Mouse (Mus musculus): ENCODE measurements at regions not wholly inside any gene's neighbourhood (a gene's known extent, or its start where the extent isn't known, plus 50 kb on each side); places are given as distances from the start of the nearest gene placed in this dataset.

- no peak for DNase-seq (ENCODE audit: low read depth, low spot score)
Measured at GRCm38 (mm10) chr10:111826033-111826754, 146.3 kb upstream of the Krr1 start.

GRCm38 (mm10) chr10:111827246-111827645 is 145.2 kb upstream of the Krr1 start:
- no peak for DNase-seq (ENCODE audit: low read depth, low spot score)

DNA sequence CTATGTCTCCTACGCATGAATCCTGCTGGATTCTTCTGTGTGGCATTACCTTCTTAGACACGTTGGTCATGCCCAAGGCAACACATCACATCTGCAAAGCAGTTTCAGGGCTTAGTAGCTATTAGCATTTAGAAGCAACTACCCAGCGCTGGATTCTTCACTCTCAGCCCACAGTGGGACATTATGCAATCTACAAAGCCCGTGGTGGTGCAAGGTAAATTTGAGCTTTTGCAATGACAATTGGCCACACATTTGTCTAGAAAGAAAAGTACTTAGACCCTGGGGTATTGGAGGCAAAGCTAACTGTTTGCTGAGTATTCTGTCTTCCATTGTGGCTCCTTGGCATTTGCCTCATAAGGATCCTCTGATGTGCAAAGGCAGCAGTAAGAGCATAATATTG is 144.5 kb upstream of the Krr1 start:
- no peak for DNase-seq (ENCODE audit: low read depth, low spot score)

GRCm38 (mm10) chr10:111828610-111829009 is 143.9 kb upstream of the Krr1 start:
- DNase-seq (ENCODE audit: low read depth, low spot score): no peak

DNA sequence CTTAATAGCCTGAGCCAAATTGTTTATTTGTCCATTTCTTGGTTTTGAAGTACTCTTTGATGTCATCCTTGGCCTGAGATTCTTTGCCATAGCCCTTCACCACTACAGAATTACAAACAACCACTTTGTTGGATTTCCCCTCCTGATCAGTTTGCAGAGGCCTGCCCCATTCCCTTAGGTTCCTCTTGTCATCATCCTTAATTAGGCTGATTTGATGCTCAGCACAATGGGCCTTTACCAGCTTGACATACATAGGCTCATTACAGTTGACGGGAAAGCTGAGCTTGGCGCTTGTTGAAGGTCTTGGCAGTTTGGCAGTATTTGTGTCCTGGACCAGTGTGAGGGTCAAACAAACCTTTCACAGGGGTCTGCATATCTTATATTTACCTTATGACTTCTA is 143.2 kb upstream of the Krr1 start:
- no peak for DNase-seq (ENCODE audit: low read depth, low spot score)

- no peak for DNase-seq (ENCODE audit: low read depth, low spot score)
Measured at GRCm38 (mm10) chr10:111831105-111831504, 141.4 kb upstream of the Krr1 start.

DNA sequence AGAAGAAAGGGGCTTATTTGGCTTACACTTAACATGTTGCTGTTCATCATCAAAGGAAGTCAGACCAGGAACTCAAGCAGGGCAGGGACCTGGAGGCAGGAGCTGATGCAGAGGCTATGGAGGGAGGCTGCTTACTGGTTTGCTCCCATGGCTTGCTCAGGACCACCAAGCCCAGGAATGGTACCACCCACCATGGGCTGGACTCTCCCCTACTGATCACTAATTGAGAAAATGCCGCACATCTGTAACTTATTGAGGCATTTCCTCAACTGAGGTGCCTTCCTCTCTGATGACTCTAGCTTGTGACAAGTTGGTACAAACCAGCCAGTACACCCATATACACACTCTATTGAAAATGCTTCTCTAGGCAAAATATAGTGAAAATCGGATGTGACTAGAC is 138.9 kb upstream of the Krr1 start:
- DNase-seq (ENCODE audit: low read depth, low spot score): no peak

DNA sequence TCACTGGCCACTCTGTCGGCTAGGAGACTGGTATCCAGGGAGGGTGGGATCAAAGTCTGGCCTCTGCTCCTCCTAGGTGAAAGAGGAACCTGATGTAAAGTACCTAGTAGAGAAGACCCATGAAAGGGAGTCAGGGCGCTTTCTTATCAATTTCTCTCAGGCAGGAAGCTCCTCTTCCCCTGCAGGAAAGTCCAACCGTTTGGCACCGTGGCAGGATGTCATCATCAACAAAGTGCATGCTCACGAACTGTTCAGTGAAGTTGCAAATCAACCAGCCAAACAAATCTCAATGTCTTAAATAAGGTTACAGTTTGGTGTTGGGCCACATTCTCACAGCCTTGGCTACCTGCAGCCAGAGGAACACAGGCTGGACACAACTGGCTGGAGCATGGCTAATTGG is 138.2 kb upstream of the Krr1 start:
- no peak for DNase-seq (ENCODE audit: low read depth, low spot score)

- DNase-seq (ENCODE audit: low read depth, low spot score): no peak
Measured at GRCm38 (mm10) chr10:111834925-111835823, 137.3 kb upstream of the Krr1 start.

GRCm38 (mm10) chr10:111836191-111836590 is 136.3 kb upstream of the Krr1 start:
- no peak for DNase-seq (ENCODE audit: low read depth, low spot score)

DNA sequence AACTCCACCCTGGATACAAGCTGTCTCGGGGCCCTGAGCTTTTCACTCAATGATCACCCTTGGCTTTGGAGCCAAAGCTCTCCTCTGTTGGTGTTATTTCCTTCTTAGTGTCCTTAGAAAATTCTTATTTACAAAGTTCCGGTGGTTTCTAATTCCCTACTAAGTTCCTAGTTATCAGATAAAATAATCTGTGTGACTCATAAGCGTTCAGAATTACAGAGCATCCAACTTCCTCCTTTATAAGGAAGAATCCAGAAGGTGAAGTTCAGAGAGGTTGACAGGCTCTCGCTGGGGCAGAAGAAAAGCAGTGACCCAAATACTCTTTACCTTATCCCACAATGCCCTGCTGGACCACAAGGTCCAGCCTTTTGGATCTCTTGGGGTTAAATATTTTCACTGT is 135.7 kb upstream of the Krr1 start:
- no peak for DNase-seq (ENCODE audit: low read depth, low spot score)

GRCm38 (mm10) chr10:111842321-111842775 is 130.1 kb upstream of the Krr1 start:
- no peak for DNase-seq (ENCODE audit: low read depth, low spot score)

GRCm38 (mm10) chr10:111842896-111843295 is 129.6 kb upstream of the Krr1 start:
- DNase-seq (ENCODE audit: low read depth, low spot score): no peak

DNA sequence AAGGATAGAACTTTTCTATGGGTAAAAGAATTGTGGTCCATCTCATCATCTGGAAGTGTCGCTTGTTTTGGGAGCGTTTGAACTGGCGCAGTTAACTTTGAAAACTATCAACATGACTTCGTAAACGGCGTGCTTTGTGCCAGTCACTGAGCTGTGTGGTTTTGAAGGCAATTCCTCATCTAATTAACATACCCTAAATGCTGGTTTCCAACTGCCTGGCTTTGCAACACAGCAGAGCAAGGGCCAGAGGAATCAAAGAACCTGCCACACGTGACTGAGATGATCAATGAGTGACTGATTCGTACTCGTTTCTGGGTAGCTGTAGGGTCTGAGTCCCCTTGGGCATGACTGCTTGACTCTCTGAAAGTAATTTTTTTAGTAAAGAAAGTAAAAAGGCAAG is 129.2 kb upstream of the Krr1 start:
- DNase-seq (ENCODE audit: low read depth, low spot score): no peak

DNA sequence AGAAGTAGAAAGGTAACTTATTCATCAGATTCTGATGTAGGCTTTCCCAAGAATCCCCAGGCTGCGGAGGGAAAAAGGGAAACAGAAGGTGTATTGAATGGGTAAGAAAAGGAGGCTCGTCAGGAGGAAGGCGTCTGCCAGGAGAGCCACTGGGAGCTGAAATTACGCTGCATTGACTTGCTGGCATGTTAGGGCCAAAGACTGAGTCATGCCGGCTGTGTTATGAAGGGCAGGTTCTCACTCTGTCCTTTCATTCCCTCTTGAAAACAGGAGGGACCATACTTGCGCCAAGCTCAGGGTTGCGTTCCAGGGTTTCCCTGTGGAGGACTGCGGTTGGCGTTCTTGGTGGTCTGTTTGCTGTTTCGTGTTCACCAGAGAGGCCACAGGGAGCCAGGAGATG is 128.3 kb upstream of the Krr1 start:
- DNase-seq (ENCODE audit: low read depth, low spot score): no peak

GRCm38 (mm10) chr10:111845946-111846345 is 126.5 kb upstream of the Krr1 start:
- DNase-seq (ENCODE audit: low read depth, low spot score): no peak

DNA sequence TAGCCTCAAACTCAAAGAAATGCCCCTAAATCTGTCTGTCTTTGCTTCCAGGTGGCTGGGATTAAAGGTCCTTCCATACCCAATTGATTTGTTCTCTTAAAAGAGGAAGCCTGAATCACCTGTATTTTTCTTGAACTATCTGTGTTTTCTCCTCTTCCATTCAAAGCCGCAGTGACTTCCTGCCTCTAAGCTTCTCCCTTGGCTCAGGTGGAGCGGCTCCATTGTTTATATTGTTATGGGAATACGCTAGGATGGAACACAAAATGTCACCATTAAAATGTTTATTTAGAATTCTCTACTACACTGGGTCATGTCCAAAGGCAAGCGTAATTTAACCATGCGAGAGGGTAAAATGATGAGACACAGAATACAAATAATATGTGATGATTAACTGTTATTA is 118.2 kb upstream of the Krr1 start:
- DNase-seq (ENCODE audit: low read depth, low spot score): no peak

DNA sequence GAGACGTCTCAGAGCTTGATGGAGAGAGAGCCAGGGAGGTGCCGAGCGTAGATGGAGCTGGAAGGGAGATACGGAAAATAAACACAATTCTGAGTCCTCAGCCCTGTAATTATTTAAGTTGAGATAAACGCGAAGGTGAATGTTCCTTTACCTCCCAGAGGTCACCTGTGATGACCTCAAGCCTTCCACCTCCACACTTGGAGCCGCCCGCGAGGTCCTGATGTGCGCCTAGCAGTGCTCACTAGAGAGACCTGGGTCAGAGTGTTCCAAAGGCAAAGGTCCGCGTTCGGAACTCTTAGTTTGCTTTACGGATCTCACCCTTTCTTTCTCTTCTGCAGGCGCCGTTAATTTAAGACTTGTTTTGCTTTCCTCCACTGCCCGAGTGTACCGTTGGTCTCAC is 117.0 kb upstream of the Krr1 start:
- no peak for DNase-seq (ENCODE audit: low read depth, low spot score)

DNA sequence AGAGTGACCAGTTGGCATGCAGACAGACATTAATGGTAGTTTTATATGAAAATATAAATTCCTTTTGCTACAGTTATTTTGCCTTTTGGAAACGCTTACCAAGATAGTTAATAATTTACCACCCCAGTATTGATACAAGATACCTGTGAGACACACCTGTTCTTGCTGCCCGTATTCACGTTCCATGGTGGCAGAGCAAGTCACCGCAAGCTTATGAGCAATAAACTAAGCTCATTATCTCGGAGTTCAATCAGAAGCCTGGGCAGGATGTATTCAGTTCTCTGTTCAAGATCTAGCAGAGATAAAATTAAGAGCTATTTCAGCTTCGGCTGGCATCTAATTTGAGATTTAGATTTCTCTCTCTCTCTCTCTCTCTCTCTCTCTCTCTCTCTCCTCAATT is 114.1 kb upstream of the Krr1 start:
- DNase-seq (ENCODE audit: low read depth, low spot score): no peak

DNA sequence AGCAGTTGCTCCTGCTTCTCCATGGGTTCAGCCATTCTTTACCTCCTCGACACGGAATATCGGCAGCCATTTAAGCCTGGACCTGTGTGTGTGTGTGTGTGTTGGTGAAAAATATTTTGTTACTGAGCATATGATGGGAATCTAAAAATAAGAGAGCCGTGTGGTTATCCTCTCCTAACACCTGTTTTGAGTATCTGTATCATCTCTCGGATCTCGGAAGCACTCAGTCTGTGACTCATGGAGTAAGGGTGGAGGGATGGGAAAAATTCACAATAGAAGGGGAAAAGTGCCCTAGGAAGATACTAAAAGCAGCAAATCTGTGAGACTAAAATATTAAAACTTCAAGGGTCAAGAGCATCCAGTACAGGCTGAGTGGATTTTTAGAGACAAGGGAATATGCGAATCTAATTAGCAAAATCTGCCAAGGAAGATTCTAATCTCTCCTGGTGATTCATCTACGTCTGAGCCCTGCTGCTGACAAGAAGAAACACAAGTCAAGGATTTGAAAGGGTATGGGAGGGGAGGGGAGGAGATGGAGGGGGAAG is 107.1 kb upstream of the Krr1 start:
- no peak for DNase-seq (ENCODE audit: low read depth, low spot score)

- DNase-seq (ENCODE audit: low read depth, low spot score): no peak
Measured at GRCm38 (mm10) chr10:111867102-111867501, 105.4 kb upstream of the Krr1 start.

GRCm38 (mm10) chr10:111867538-111867937 is 104.9 kb upstream of the Krr1 start:
- DNase-seq (ENCODE audit: low read depth, low spot score): no peak

DNA sequence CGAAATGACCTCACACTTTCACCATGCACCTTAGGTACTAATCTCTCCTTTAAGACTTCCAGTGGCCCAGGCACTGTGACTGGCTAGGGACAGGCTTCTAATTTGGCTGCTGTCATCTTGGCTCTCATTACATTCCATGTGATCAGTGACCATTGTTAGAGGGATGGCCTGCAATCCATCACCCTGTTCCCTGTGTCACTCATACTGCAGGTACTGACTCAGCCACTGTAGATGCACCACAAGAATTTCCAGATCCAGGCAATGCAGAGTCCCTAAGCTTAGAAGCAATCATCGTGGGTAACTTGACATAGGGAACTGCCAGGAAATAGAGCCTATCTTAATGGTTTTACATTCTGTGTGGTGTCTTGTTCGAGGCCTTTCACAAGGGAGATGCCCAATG is 92.1 kb upstream of the Krr1 start:
- no peak for DNase-seq (ENCODE audit: low read depth, low spot score)

Measured in c-Kit-negative CD71-positive TER-119-positive erythroid progenitor cells, embryonic 14.5 days (primary cell).